Mouse (Mus musculus): ENCODE data around the gene Myadm.
"Not testable (repeated sequence)": the region's sequence is repeated elsewhere in the genome, so short reads cannot be mapped to it uniquely, and the experiment has no call there.

The Myadm gene

GRCm38 (mm10) chr7:3288976-3289970, at the start of gene Myadm, which contains the start of gene Prkcg:
Myadm (plus strand) TSS chr7:3289080.
Prkcg (plus strand) TSS chr7:3289179.
- DNase-seq: peak; percentile 83

GRCm38 (mm10) chr7:3239193-3239592, 49.7 kb upstream of the Myadm start:
- DNase-seq: no peak

GRCm38 (mm10) chr7:3260701-3261100, 28.2 kb upstream of the Myadm start:
- no peak for DNase-seq

GRCm38 (mm10) chr7:3261446-3261845, 27.4 kb upstream of the Myadm start:
- DNase-seq: no peak

GRCm38 (mm10) chr7:3262789-3263188, 26.1 kb upstream of the Myadm start:
- no peak for DNase-seq

- no peak for DNase-seq
Measured at GRCm38 (mm10) chr7:3264390-3265022, 24.4 kb upstream of the Myadm start.

GRCm38 (mm10) chr7:3265311-3265710, 23.6 kb upstream of the Myadm start:
- no peak for DNase-seq

- no peak for DNase-seq
Measured at GRCm38 (mm10) chr7:3267261-3267660, 21.6 kb upstream of the Myadm start.

- no peak for DNase-seq
Measured at GRCm38 (mm10) chr7:3267888-3268287, 21.0 kb upstream of the Myadm start.

- no peak for DNase-seq
Measured at GRCm38 (mm10) chr7:3268291-3268690, 20.6 kb upstream of the Myadm start.

GRCm38 (mm10) chr7:3272206-3272605, 16.7 kb upstream of the Myadm start:
- no peak for DNase-seq

- no peak for DNase-seq
Measured at GRCm38 (mm10) chr7:3275455-3276170, 13.3 kb upstream of the Myadm start.

GRCm38 (mm10) chr7:3276781-3277180, 12.1 kb upstream of the Myadm start:
- not testable (repeated sequence) for DNase-seq

GRCm38 (mm10) chr7:3280080-3280653, 8.7 kb upstream of the Myadm start:
- DNase-seq: no peak

- no peak for DNase-seq
Measured at GRCm38 (mm10) chr7:3280654-3281153, 8.2 kb upstream of the Myadm start.

GRCm38 (mm10) chr7:3281741-3282140, 7.1 kb upstream of the Myadm start:
- DNase-seq: no peak

GRCm38 (mm10) chr7:3283081-3283875, 5.6 kb upstream of the Myadm start:
- no peak for DNase-seq

GRCm38 (mm10) chr7:3284604-3285003, 4.3 kb upstream of the Myadm start:
- no peak for DNase-seq

GRCm38 (mm10) chr7:3286036-3286435, 2.8 kb upstream of the Myadm start:
- no peak for DNase-seq

- DNase-seq: no peak
Measured at GRCm38 (mm10) chr7:3287186-3287585, 1.7 kb upstream of the Myadm start.

- peak; percentile 93 for DNase-seq
Measured at GRCm38 (mm10) chr7:3290257-3291033, 1.6 kb downstream of the Myadm start.

All from cerebellum, adult 11-12 months (tissue).